Mouse (Mus musculus): Measurements from ENCODE around the gene Zfp385b.

DNA sequence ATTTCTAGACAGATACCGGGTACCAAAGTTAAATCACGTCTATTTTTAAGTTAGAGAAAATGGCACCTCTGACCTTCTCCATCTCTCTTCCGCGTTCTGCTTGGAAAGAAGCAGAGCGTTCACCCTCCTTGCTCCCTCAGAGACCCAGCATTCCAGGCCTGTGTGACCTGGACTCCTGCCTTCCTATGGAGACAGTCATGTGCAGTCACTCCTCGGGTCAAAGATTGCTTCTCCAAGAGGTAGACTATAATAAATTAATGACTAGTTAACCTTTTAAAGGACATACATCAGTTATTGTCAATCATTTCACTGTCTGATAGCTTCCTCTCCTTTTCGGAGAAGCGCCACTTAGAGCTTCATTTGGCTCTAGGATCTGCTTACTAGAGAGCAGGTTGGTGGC lies 325.7 kb downstream of the Zfp385b start:
- no peak for TF ChIP-seq CTCF (IDR thresholded peaks at IDR 0.05; ENCODE audit: low read depth)
- no peak for TF ChIP-seq EP300 (IDR thresholded peaks at IDR 0.05; ENCODE audit: low read depth)

All from liver, postnatal 0 days (tissue).